Mouse (Mus musculus) hindbrain, embryonic 15.5 days (tissue): ENCODE data around the gene Gpr135. TPM values are rescaled to one million over a fixed set of nuclear protein-coding genes. Genes with fewer than 3 reads are reported as not detected.
A peak's percentile ranks its signal among the peaks of the same experiment; 100 is the strongest.

Experiments used
- ATAC-seq: fragments of 200-750 bp; cut with Nextera tagmentation; 2 replicates; pipeline ENCODE4 v1.8.0; 2017; ENCODE audit warnings: low read depth, moderate number of reproducible peaks, moderate TSS enrichment; ENCODE audit not compliant: low FRiP score
- H3K27ac ChIP-seq: fragments of 300-500 bp; sonication (generic); replicated peaks from 2 replicates; pipeline ENCODE4 v1.5.1; 2015; ENCODE audit warnings: mild to moderate bottlenecking, inconsistent platforms
- H3K27me3 ChIP-seq: fragments of 300-500 bp; sonication (generic); 2 replicates; pipeline ENCODE4 v1.6.1; 2015; ENCODE audit warnings: control low read depth, inconsistent platforms
- H3K36me3 ChIP-seq: fragments of 300-500 bp; sonication (generic); 2 replicates; pipeline ENCODE4 v1.6.1; 2015; ENCODE audit warnings: control low read depth, inconsistent platforms
- H3K4me1 ChIP-seq: fragments of 300-500 bp; sonication (generic); replicated peaks from 2 replicates; pipeline ENCODE4 v1.6.1; 2015; ENCODE audit warnings: control low read depth, inconsistent platforms
- H3K4me2 ChIP-seq: fragments of 300-500 bp; sonication (generic); 2 replicates; pipeline ENCODE4 v1.6.1; 2015; ENCODE audit warnings: moderate library complexity, mild to moderate bottlenecking, inconsistent platforms
- H3K4me3 ChIP-seq: fragments of 300-500 bp; sonication (generic); 2 replicates; pipeline ENCODE4 v1.5.1; 2015; ENCODE audit warnings: mild to moderate bottlenecking, inconsistent platforms
- H3K9ac ChIP-seq: fragments of 300-500 bp; sonication (generic); 2 replicates; pipeline ENCODE4 v1.6.1; 2015; ENCODE audit warnings: inconsistent platforms
- H3K9me3 ChIP-seq: fragments of 300-500 bp; sonication (generic); 2 replicates; pipeline ENCODE4 v1.6.1; 2016; ENCODE audit warnings: control low read depth, inconsistent platforms
- WGBS: fragments of 180-500 bp; shearing (Covaris S2); methylation state at CpG from one replicate; pipeline ENCODE4 v1.1.7; 2015; 5-methylcytosine and 5-hydroxymethylcytosine counted together
- polyA plus RNA-seq: library from polyadenylated mRNA; unstranded; fragments of >200 nt; fragmentation: Nextera tagmentation; extraction: Ambion mirVana; gene quantifications from 2 replicates; pipeline ENCODE4 v1.2.1, GENCODE M21; 2015

Gene Gpr135
- polyA plus RNA-seq, 1 experiment from 2014 or later, result 8.4 TPM

DNA sequence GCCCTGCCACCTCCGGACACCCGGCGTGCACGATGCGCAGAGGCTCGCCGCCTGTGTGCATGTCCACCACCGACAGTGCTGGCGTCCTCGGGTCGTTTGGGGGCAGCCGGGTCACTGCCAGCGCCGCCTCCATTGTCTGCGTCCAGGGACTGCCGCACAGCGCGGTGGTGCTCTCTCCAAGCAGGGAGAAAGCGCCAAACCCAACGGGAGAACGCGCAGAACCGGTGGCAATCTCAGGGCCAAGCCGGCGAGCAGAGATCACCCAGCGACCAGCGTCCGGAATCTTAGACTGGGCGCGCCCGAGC lies 14.1 kb upstream of the Gpr135 start:
- WGBS, result under 1% methylated on average over 31 of the region's 31 CpGs
- Histone ChIP-seq H3K36me3 (peaks cover 2% of the 10 kb centered on the region; the same call in 1 of the 2 replicates), H3K4me3 (peak overlapping the region; percentile 76), H3K9me3 (no peaks in the 10 kb centered on the region), H3K27me3 (no peaks in the 10 kb centered on the region), H3K9ac (peak overlapping the region; percentile 53), H3K27ac (peak overlapping the region; percentile 97), H3K4me1 (peaks cover 40% of the 10 kb centered on the region), H3K4me2 (peak overlapping the region; percentile 79)
- no peak; the same call in 1 of the 2 replicates for ATAC-seq

DNA sequence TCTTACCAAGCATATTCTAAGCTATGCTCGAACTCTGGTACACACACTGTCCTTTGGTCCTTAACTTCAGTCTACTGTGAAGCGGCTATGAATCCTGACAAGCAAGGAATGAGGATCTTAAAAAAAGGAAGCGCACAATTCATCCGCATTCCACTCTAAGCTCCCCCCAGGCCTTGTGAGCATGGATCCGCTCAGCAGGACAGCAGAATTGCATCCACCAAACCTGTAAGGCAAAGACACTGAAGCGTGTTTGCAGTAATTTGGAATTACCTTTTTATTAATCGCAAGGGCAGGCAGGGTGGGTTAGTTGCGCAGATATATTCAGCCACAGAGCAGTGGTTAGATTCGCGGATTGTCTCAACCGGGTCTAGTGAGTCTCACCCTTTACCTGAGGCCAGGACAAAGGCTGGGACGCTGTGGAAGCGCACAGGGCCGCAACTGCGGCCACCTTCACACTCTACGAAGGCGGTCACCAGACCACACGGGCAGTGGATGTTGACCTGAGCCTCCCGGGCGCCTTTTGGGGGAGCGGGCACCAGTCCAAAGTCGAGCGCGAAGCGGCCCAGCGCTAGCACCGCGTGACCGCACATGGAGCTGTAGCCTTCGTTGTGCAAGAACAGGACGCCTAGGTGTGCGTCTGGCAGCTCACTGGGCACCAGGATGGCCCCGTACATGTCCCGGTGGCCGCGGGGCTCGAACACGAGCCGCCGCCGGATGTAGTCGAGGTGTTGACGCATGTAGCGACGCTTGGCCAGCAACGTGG lies 13.5 kb upstream of the Gpr135 start:
- Histone ChIP-seq H3K4me2 (peak overlapping the region; percentile 79), H3K27ac (peak overlapping the region; percentile 97), H3K36me3 (no peaks in the 10 kb centered on the region), H3K4me3 (peak overlapping the region; percentile 76), H3K4me1 (peaks cover 40% of the 10 kb centered on the region), H3K9ac (peak overlapping the region; percentile 53), H3K9me3 (no peaks in the 10 kb centered on the region), H3K27me3 (no peaks in the 10 kb centered on the region)
- 3% methylated on average over 46 of the region's 46 CpGs for WGBS
- peak; percentile 25 for ATAC-seq

DNA sequence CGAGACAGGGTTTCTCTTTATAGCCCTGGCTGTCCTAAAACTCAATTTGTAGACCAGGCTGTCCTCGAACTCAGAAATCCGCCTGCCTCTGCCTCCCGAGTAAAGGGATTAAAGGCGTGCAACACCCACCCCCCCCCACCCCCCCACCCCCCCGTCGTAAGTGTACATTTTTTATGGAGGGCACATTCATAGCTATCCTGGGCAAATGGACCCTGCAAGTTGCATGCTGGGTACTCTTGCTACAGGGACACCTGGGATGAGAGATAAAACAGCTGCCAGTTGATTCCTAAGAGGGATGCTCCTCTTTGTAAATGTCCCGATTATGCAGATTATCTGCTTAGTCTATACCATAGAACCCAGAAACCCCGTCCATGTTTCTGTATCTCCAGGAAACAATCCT lies 12.3 kb upstream of the Gpr135 start:
- WGBS, result 88% methylated on average over 9 of the region's 9 CpGs
- no peak for ATAC-seq

DNA sequence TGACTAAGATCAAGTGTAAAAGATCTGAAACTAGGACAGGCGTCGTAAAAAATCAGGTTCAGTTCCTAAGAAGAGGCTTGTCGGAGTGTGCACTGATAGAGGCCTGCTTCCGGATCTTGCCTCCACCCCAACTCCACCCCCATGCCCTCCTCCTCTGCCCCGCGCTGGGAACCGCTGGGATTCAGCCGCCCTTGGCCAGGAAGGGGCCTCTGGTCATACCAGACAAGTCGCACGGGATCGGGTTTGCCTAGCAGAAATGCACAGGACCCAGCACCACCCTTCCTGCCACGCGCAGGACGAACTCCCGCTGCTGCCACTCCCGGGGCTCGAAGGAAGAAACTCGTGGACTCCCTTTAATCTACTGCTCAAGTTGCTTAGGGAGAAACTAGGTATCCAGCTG lies 11.4 kb upstream of the Gpr135 start:
- Histone ChIP-seq H3K9me3 (no peaks in the 10 kb centered on the region), H3K36me3 (no peaks in the 10 kb centered on the region), H3K4me3 (peak overlapping the region; percentile 8; the same call in 1 of the 2 replicates), H3K27ac (no peak overlapping the region), H3K27me3 (no peaks in the 10 kb centered on the region), H3K4me1 (peaks cover 27% of the 10 kb centered on the region), H3K9ac (0 out of 2 replicates have a peak overlapping the region, but pooled peaks have one; percentile 14), H3K4me2 (peak overlapping the region; percentile 49)
- 37% methylated on average over 18 of the region's 18 CpGs for WGBS
- ATAC-seq, result no peak

More for the DNA sequence above, 12.3 kb upstream of the Gpr135 start:
- Histone ChIP-seq H3K4me3 (no peak overlapping the region), H3K9me3 (no peaks in the 10 kb centered on the region), H3K4me2 (no peak overlapping the region), H3K36me3 (no peaks in the 10 kb centered on the region), H3K27ac (no peak overlapping the region), H3K4me1 (peaks cover 36% of the 10 kb centered on the region), H3K9ac (no peak overlapping the region), H3K27me3 (no peaks in the 10 kb centered on the region)

DNA sequence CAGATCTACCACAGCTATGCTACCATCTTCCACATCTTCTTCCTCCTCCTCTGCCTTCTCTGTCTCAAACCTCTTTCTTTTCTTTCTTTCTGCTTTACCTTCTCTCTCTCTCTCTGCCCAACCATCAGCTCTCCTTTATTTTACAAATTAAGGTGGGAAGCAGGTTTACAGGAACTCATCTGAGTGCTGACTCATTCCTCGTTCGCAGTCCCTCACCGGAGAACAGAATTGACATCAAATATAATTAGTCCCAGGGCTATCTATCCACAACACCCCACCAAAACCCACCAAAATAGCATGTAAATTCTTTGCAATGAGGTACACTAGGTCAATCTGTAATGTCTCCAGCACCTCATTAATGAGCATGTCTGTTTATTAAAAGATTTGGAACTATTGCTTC lies 11.0 kb upstream of the Gpr135 start:
- Histone ChIP-seq H3K9ac (no peak overlapping the region), H3K27me3 (no peaks in the 10 kb centered on the region), H3K4me1 (peaks cover 23% of the 10 kb centered on the region), H3K27ac (no peak overlapping the region), H3K36me3 (no peaks in the 10 kb centered on the region), H3K4me2 (peak overlapping the region; percentile 49), H3K9me3 (no peaks in the 10 kb centered on the region), H3K4me3 (no peak overlapping the region; the same call in 1 of the 2 replicates)
- WGBS, result 60% methylated on average over 3 of the region's 3 CpGs
- ATAC-seq, result no peak

DNA sequence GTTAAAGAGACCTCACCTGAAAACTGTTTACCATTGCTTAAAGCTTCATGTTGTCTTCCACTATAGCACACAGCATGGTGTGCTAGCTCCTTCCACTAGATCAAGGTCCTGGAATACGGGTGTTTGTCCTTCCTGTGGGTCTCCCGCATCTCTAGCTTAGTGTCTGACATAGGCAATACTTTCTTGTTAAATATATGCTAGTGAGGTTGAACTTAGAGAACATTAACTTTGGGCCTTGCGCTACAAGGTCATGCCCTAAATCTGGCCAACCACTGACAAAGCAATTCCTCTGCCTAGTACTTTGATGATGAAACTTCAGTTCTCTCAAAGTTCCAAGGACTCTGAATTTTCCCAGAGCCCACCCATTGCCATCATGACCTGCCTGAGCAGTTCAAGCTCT lies 7.3 kb upstream of the Gpr135 start:
- no peak for ATAC-seq
- no peaks in the 10 kb centered on the region for H3K27me3 ChIP-seq
- WGBS, result 87% methylated on average over 3 of the region's 3 CpGs
- H3K36me3 ChIP-seq, result no peaks in the 10 kb centered on the region
- no peak overlapping the region for H3K4me3 ChIP-seq
- H3K9ac ChIP-seq, result no peak overlapping the region
- no peak overlapping the region for H3K27ac ChIP-seq
- H3K9me3 ChIP-seq, result no peaks in the 10 kb centered on the region
- no peak overlapping the region for H3K4me2 ChIP-seq
- peaks cover 7% of the 10 kb centered on the region for H3K4me1 ChIP-seq

DNA sequence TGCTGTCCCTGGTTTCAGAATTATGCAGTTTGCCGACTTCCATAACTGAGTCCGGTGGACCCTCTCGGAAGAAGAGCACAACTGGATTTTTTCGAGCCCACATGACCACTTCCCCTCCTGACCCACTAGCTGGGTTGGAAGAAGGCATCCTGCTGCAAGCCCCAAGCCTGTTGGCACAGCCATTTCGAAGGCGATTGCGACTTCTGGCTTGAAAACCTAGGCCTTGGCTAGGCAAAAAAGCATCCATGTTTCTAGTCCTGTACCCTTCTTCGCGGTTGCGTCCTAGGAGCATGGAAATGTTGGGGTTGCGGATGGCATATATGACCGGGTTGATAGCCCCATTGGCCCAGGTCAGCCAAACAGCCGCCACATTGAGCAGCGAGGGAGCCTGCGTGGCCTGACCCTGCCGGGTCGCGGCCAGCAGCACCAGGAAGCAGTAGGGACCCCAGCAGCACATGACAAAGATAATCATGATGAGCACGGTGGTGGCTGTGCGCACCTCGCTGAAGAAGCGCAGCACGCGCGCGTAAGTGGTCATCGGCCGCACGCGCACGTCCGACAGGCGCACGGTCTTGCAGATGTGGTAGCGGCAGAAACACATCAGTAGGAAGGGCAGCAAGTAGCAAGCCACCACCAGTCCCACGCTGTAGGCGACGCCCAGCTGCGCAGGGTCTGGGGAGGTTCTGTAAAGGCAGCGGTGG lies 1.1 kb downstream of the Gpr135 start:
- Histone ChIP-seq H3K4me3 (peak overlapping the region; percentile 73), H3K27ac (peak overlapping the region; percentile 93), H3K4me2 (peak overlapping the region; percentile 82), H3K36me3 (no peaks in the 10 kb centered on the region), H3K4me1 (peaks cover 11% of the 10 kb centered on the region; the same call in 1 of the 2 replicates), H3K27me3 (peaks cover 4% of the 10 kb centered on the region; the same call in 1 of the 2 replicates), H3K9ac (peak overlapping the region; percentile 75), H3K9me3 (no peaks in the 10 kb centered on the region)
- 4% methylated on average over 40 of the region's 40 CpGs for WGBS
- ATAC-seq, result peak; percentile 78; the same call in 1 of the 2 replicates

DNA sequence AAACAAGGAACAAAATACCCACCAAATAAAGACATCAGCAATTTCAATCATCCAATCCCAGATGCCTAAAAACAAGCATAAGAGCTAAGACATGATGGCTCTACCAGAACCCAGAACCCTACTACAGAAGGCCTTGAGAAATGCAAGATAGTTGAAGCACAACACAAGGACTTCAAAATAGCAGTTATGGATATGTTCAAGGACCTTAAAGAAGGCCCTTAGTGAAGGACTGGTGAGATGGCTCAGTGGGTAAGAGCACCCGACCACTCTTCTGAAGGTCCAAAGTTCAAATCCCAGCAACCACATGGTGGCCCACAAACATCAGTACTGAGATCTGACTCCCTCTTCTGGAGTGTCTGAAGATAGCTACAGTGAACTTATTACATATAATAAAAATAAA lies 13.1 kb downstream of the Gpr135 start:
- Histone ChIP-seq H3K4me3 (no peak overlapping the region), H3K9ac (no peak overlapping the region), H3K36me3 (no peaks in the 10 kb centered on the region), H3K27ac (no peak overlapping the region), H3K4me2 (no peak overlapping the region), H3K4me1 (no peaks in the 10 kb centered on the region), H3K27me3 (no peaks in the 10 kb centered on the region), H3K9me3 (no peaks in the 10 kb centered on the region)
- 94% methylated on average over 1 of the region's 1 CpGs for WGBS
- no peak for ATAC-seq

DNA sequence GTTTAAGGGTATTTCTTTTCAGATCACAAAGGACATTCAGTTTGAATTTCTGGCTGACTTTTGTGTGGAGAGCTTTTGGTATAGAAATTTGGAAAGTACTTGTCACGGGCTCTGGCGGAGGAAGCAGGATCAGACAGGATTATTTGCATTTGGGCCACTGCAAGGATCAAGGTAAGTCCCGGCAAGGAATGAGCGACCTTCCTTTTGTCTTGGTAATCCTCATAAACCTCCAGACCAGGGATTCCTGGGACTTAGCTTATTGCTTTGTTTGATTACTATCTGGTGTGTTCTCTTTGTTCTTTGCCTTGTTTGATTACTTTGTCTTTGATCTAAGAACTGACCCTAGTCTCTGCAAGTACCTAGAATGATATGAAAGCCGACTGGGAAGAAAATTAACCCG lies 17.1 kb downstream of the Gpr135 start:
- Histone ChIP-seq H3K27ac (no peak overlapping the region), H3K4me3 (no peak overlapping the region), H3K9ac (no peak overlapping the region), H3K27me3 (no peaks in the 10 kb centered on the region), H3K36me3 (no peaks in the 10 kb centered on the region), H3K9me3 (peaks cover 5% of the 10 kb centered on the region; the same call in 1 of the 2 replicates), H3K4me1 (no peaks in the 10 kb centered on the region), H3K4me2 (no peak overlapping the region)
- ATAC-seq, result no peak
- WGBS, result 46% methylated on average over 6 of the region's 6 CpGs

DNA sequence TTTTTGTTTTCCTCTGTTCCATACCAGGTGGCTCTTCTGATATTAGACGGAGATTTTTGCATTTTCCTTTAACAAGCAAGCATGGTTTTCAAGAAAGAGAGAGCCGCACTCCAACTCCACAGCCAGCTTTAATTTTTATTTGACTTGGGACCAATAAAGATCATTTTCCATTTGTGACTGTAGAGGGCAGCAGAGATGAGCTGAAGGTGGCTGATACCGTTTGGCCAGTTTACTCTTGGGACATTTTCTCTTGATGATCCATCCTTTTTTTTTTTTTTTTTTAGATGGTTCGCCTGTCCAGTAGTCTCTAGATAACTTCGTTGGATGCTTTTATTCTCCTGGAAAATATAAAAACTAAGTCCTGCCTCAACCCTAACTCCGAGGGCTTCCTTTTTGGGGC lies 17.6 kb downstream of the Gpr135 start:
- H3K4me2 ChIP-seq, result no peak overlapping the region
- no peaks in the 10 kb centered on the region for H3K27me3 ChIP-seq
- H3K36me3 ChIP-seq, result no peaks in the 10 kb centered on the region
- no peaks in the 10 kb centered on the region for H3K4me1 ChIP-seq
- no peak overlapping the region for H3K27ac ChIP-seq
- H3K9ac ChIP-seq, result no peak overlapping the region
- WGBS, result 44% methylated on average over 6 of the region's 6 CpGs
- ATAC-seq, result no peak
- peaks cover 5% of the 10 kb centered on the region; the same call in 1 of the 2 replicates for H3K9me3 ChIP-seq
- H3K4me3 ChIP-seq, result no peak overlapping the region

DNA sequence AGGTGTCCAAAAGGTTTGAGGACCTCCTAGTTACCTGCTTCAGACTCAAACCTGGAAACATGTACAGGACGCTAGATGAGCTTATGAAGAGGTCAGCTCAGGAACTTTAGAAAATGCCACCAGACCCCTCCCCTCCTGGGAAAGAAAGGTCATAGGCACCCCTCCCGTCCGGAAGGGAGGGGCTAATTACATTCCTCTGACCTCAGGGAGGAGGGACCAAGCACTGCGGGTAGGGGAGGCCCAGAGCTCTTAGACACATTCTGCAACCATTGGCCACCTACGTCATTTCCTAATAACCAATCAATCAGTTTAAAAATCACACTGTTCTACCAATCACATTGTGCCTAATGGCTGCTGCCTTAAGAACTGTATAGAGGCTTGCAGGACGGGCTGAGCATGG lies 18.4 kb downstream of the Gpr135 start:
- WGBS, result 86% methylated on average over 6 of the region's 6 CpGs

DNA sequence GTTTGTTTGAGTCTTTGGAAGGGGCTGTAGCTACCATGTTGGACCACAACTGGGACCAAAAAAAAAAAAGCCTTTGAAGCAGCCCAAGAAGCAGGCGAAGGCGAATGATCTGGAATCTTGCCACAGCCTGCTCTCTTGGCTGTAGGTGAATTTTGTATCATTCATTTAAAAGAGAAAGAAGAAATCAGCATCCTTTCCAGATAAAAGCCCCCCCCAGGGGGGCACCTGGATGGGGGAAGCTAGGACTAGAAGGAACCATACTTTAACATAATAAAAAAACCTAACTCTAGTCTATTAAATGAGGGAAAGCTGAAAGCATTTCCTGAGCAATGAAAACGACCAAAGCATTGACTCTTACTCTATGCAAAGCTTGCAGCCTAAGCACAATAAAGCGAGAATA lies 20.1 kb downstream of the Gpr135 start:
- 91% methylated on average over 4 of the region's 4 CpGs for WGBS
- ATAC-seq, result no peak
- no peaks in the 10 kb centered on the region for H3K36me3 ChIP-seq
- H3K4me1 ChIP-seq, result no peaks in the 10 kb centered on the region
- no peaks in the 10 kb centered on the region for H3K27me3 ChIP-seq
- no peak overlapping the region for H3K9ac ChIP-seq
- no peak overlapping the region for H3K4me3 ChIP-seq
- no peak overlapping the region for H3K27ac ChIP-seq
- peaks cover 5% of the 10 kb centered on the region; the same call in 1 of the 2 replicates for H3K9me3 ChIP-seq
- no peak overlapping the region for H3K4me2 ChIP-seq

More for the DNA sequence above, 18.4 kb downstream of the Gpr135 start:
- H3K27ac ChIP-seq, result no peak overlapping the region
- H3K4me1 ChIP-seq, result no peaks in the 10 kb centered on the region
- no peak for ATAC-seq
- no peaks in the 10 kb centered on the region for H3K27me3 ChIP-seq
- no peaks in the 10 kb centered on the region for H3K36me3 ChIP-seq
- H3K4me3 ChIP-seq, result no peak overlapping the region
- H3K9me3 ChIP-seq, result peaks cover 5% of the 10 kb centered on the region; the same call in 1 of the 2 replicates
- no peak overlapping the region for H3K4me2 ChIP-seq
- no peak overlapping the region for H3K9ac ChIP-seq
